Mouse (Mus musculus): ENCODE results near the gene Adi1. TPM values are rescaled to one million over a fixed set of nuclear protein-coding genes. Genes with fewer than 3 reads are reported as not detected.

Adi1 gene
- total RNA-seq, 4 experiments from 2014 or later, result 41.6 to 48.1 (median 43.4) TPM

DNA sequence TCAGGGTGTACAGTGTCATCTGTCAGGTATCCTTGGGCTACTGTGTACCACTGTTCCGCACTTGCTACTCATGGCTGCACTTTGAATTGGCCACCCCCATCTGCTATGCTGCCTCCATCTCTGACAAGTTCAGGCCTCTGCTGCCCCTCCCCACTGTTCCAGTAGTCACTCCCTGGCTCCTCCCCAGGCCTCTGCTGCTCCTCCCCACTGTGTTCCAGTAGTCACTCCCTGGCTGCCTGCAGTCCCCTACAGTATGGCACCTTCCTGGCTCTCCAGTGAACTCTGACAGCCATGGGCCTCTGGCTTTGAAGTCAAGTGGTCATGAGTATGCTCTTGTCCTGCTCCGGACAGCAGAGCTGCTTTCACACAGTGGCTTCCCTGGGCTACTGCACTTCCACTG is 19.2 kb downstream of the Adi1 start:
- DNase-seq (ENCODE audit: low spot score in 2 of 2), result no peak

GRCm38 (mm10) chr12:28694776-28695175 is 19.7 kb downstream of the Adi1 start:
- DNase-seq (ENCODE audit: low spot score in 2 of 2), result no peak

DNA sequence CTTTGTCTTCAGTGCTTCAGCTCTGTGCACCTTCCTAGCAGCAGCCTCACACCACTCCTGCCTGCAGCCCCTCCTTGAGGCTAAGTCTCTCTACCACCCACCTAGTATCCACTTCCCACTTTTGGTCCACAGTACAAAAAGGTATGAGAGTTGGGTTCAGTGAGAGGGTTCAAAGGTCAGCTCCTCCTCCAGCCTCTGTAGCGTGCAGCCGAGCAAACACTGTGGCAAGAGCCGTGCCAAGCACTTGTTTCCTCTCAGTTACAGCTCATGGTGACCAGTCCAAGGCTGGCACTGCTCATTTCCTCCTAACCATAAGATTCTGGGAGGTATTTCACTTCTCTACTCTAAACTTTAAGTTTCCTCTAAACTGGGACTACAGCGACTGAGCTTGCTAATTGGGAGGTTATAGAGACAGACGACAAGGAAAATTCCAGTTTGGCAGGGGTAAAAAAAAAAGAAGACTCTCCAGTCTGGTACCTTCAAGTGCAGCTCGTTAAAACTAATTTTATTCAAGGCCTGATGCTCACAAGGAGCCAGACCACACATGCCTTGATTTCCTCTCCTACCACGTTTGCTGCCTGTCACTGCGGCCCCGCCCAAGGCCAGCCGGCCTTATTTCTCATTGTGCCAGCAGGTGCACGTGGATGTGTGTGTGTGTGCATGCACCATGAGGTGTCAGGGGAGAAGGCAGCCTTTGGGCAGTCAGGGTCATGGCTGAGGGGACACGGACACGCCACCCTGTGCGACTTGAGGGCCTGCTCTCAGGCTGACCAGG is 23.0 kb downstream of the Adi1 start:
- DNase-seq (ENCODE audit: low spot score in 2 of 2), result no peak

DNA sequence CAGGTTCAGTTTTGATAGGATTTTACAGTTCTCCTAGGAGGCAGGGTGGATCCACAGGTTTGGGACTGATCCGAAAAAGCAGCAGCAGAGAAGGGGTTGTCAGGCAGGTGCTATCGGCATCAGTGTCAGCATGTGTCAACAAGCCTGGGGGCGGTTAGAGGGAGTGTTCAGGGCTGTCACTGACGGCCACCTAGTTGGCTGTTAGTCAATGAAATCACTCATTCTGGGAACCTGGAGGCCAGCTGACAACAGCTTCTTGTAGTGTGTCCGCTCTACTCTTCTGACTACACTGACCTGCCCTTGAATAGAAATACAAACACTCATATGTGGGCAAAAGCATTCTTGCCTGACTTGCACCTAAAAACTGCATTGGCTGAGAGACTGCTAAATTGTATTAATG is 24.1 kb downstream of the Adi1 start:
- no peak for DNase-seq (ENCODE audit: low spot score in 2 of 2)

DNA sequence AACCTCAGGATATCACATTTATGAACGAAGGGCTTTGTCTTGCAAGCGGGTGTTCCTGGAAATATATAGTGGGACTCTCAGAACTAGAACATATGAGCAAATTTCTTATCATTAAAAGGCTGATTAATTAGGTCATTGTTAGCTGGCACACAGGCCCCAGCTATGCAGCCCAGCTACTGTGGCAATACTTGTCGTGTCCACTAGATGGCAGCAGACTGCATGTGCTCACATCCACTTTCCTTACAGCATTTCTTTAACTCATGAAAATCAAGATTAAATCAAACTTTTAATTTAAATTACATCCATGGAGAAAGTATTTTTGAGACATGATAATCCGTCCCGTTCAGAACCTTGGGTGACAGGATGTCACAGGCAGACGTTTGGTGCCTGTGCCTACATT is 24.6 kb downstream of the Adi1 start:
- DNase-seq (ENCODE audit: low spot score in 2 of 2), result peak; percentile 72 to 89

- no peak for DNase-seq (ENCODE audit: low spot score in 2 of 2)
Observed at GRCm38 (mm10) chr12:28700101-28700511, 25.1 kb downstream of the Adi1 start.

- DNase-seq (ENCODE audit: low spot score in 2 of 2), result peak in 1 of 2 experiments; percentile 56
Observed at GRCm38 (mm10) chr12:28700561-28701025, 25.6 kb downstream of the Adi1 start.

GRCm38 (mm10) chr12:28701302-28701701 is 26.3 kb downstream of the Adi1 start:
- DNase-seq (ENCODE audit: low spot score in 2 of 2), result no peak

DNA sequence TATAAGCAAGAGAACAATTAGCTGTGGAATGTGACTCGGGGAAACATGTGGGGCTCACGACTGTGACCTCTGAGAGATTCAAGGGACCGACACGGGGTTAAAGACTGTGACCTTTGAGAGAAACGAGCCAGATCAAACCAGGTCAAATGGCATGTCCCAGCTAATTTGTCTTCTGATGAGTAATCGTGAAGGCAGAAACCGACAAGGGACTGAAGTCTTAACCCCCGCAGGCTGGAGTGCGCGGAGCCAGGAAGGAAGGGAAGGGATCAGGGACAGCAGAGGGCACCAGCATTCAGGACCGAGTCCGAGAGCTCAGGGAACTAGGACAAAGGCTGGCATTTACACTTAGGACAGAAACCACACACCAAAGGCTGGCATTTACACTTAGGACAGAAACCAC is 29.4 kb downstream of the Adi1 start:
- no peak for DNase-seq (ENCODE audit: low spot score in 2 of 2)

GRCm38 (mm10) chr12:28705204-28705603 is 30.2 kb downstream of the Adi1 start:
- DNase-seq (ENCODE audit: low spot score in 2 of 2), result no peak

DNA sequence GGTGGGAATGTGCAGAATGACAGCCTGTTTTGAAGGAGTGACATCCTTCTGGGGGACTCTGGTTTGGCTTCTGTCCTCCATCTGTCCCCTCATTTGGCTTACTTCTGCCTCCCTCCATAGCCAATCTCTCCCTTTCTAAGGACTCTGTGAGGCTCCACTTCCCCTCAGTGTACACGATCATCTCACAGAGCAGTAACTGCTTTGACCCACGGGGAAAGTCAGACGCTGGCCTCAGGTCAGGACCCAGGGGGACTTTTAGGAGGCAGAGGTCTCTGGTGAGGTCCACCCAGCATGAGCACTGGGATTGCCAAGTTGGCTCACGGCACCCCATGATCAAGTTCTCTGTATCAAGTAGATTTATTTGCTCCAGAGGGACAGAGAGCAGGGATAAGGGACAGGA is 33.1 kb downstream of the Adi1 start:
- DNase-seq (ENCODE audit: low spot score in 2 of 2), result no peak

DNA sequence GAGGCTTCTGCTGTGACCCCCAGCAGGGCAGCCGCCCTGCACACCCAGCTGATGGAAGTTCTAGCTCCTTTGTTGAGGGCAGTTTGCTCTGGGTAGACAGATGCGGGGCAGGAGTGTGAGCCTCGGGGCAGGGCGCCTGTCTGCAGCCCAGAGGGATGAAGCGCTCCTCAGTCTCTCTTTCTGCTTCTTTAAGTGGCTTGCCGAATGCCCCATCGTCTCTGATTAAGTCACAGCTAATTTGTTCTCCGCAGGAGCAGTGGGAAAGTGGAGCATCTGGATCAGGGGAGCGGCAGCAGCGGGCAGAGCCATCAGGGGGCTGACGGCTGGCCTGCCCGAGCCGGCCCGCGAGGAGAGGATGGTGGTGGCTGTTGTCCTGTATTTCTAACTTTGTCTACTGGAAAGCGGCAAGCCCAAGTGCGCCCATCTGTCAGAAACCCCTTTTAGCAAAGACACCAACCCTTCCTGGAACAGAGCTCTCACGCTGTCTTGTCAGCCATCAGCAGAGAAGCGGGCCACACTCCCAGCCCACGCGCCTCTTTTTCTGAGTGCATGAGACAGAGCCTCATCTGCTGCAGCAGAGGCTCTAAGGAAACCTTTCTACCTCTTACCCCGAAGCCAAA is 35.6 kb downstream of the Adi1 start:
- peak in 1 of 2 experiments; percentile 65 for DNase-seq (ENCODE audit: low spot score in 2 of 2)

DNA sequence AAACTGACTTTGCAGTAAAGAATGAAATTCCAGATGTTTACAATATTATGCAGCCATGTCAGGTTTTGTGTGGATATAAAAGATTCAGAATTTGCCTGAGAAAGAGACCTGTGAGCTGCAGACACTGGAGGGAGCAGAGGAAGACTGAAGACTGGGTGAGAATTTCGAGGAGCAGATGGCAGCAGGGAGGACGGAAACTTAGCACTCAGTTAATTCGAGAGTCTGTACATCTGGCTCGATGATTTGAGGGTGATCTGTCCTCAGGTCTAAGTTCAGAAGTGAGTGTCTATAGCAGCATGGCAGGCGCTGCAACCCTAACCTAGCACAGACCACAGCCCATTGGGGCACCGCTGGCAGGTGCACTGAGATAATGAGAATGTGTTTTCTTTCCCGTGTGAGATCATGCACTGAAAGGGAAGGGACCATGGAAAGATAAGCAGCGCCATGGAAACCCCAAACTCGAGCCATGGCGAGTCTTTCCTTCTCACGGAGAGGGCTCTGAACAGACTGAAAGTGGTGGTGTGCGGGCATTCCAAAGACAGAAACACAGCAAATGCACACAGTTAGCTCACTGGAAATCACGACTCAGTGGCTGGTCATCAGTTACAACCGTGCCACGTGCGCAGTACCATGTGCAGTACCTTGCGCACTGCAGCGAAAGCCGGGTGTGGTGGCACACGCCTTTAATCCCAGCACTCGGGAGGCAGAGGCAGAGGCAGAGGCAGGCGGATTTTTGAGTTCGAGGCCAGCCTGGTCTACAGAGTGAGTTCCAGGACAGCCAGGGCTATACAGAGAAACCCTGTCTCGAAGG is 40.0 kb downstream of the Adi1 start:
- no peak for DNase-seq (ENCODE audit: low spot score in 2 of 2)

GRCm38 (mm10) chr12:28717066-28717465 is 42.0 kb downstream of the Adi1 start:
- no peak for DNase-seq (ENCODE audit: low spot score in 2 of 2)

DNA sequence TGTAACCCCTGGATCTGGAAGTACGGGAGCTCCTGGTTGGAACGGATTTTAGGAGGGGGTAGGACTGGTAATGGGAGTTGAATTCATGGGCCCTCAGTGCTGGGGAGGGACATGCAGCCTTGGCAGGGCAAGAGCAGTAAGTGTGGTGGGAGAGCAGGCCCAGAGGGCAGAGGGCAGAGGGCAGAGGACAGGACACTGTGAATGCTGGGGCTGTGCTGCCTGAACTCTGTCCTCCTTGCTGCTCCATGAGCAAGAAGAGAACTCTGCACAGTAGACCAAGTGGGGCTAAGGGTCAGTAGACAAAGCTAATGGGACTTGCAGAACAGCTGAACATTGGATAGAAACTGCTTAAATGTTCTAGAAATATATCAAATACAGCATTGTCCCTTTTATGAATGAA is 43.1 kb downstream of the Adi1 start:
- DNase-seq (ENCODE audit: low spot score in 2 of 2), result no peak

DNA sequence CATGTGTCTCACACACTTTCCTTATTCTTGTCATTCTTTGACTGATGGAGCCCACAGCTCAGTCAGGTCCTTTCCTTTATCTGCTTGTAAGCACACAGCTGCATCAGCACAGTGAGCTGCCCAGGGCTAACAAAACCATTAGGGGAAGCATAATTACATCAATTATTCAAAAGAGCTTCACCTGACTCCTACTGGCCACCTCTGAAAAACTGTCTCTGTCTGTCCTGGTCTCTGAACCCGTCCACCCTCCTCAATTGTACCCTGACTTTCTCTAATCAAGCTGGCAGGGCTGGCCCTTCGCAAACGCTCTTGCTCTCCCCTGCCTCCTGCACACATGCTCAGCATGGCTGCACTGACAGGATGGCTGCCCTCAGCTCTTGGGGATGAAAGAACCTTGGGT is 49.3 kb downstream of the Adi1 start:
- no peak for DNase-seq (ENCODE audit: low spot score in 2 of 2)

DNA sequence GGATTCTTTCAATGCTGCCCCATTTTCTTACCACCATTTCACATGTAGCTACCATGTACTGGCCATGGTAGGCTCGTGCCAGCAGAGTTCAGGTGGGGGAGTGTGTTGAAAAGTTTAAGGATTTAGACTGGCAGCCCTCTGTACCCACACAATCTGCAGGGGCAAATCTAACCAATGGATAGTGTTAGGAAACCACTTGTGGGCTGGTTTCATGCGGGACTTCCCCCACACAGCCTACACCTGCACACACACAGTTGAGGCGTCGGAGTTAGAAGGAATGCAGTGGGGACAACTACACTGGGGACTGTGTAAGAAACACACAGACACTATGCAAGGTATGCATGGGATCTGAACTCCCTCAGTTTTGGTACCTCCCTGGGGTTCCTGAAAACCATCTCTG is 51.2 kb downstream of the Adi1 start:
- no peak for DNase-seq (ENCODE audit: low spot score in 2 of 2)

DNA sequence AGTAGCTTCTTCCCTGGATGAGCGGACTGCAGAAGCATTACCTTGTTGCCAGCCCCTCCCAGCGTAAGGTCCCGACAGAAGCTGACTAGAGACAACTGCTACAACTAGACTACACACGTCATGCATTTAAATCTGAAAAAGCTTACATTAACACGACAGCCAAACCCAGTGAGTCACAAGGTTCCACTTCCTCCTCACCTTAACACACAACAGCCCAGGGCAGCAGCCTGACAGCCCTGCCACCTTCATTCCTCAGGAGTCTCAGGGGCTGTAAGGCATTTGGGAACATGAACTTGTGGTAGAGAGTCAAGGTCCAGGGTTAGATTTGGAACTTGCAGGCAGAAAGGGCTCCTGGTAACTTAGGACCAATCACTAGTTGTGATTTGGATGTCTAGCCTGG is 52.0 kb downstream of the Adi1 start:
- DNase-seq (ENCODE audit: low spot score in 2 of 2), result no peak
